Mouse (Mus musculus): ENCODE measurements around the gene Hmgxb4. TPM values are rescaled to one million over a fixed set of nuclear protein-coding genes. Genes with fewer than 3 reads are reported as not detected.

Hmgxb4 gene
- polyA plus RNA-seq, 1 experiment, result 46.7 TPM

DNA sequence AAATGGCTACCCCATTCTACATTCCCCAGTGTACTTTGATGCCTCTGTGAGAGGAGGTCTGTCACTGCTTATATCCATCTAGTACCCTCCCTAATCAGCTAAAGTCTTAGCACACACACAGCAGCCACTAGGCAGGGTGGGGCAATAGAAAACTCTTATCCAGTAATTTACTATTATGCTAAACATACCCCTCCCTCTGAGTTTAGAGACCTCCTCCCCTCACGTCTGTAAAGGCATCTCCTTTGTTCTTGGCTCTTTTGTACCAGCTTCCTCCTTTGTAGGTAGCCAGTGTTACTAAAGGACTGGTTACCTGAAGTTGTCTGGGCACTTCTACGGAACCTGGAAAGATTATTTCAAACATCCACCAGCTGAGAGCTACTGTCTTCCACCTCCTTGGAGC lies 22.8 kb downstream of the Hmgxb4 start:
- Histone ChIP-seq H3K4me1 (ENCODE audit: control insufficient read depth, insufficient read depth, low read length) (peaks cover 5% of the 10 kb centered on the region), H3K27ac (ENCODE audit: insufficient read depth, low read length) (no peak overlapping the region), H3K4me3 (ENCODE audit: insufficient read depth, low read length) (no peak overlapping the region)
- TF ChIP-seq POLR2A (IDR thresholded peaks at IDR 0.05; ENCODE audit: low read depth, low read length), result no peak
- TF ChIP-seq CTCF (IDR thresholded peaks at IDR 0.05; ENCODE audit: borderline replicate concordance, insufficient read depth, low read length), result no peak

DNA sequence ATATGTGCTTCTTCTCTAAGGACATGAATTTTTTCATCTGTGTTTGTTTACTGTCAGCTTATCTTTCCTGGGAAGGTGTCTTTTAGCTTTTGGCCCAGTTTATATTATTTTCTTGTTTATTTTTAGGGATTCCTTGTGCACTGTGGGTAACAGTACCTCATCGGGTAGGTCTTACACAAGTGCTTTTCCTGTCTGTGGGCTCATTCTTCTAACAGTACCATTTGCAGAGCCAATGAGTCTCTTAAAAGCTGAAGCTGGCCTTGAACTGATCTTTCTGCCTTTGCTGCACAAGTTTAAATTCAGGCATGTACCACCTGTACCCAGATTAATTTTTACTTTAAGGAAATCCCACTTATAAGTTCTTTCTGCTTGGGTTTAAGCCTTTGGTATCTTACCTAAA lies 23.3 kb downstream of the Hmgxb4 start:
- Histone ChIP-seq H3K4me1 (ENCODE audit: control insufficient read depth, insufficient read depth, low read length) (peaks cover 5% of the 10 kb centered on the region), H3K27ac (ENCODE audit: insufficient read depth, low read length) (no peak overlapping the region), H3K4me3 (ENCODE audit: insufficient read depth, low read length) (no peak overlapping the region)
- TF ChIP-seq CTCF (IDR thresholded peaks at IDR 0.05; ENCODE audit: borderline replicate concordance, insufficient read depth, low read length) (no peak), POLR2A (IDR thresholded peaks at IDR 0.05; ENCODE audit: low read depth, low read length) (no peak)

DNA sequence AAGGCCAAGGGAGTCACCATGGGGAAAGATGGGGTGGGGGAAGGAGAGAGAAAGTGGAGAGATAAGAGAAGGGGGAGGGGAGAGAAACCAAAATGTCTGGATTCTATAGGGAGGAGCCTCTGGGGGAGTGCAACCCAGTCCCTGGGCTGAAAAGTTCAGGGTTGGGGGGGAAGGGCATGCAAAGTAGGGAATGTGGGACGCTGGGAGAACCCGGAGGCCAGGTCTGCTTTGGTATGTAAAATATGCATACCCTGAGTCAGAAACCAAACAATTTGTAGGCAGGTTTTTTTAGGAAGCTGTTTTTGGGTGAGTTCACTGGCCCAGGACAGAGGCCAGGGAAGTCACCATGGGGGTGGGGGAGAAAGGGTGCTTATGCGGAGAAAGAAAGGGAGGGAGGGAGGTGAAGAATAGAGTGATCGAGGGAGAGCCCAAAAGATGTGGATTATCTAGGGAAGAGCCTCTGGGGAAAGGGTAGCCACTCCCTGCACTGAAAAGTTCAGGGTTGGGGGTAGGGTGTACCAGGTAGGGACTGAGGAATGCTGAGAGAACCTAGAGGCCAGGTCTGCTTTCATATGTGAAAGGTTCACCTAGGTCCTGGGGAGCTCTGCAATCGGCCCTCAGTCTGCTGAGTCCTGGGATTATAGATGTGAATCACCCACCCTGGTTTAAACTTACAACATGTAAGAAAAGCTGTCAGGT lies 25.3 kb downstream of the Hmgxb4 start:
- H3K4me3 ChIP-seq (ENCODE audit: insufficient read depth, low read length), result no peak overlapping the region
- H3K27ac ChIP-seq (ENCODE audit: insufficient read depth, low read length), result peak overlapping the region; percentile 56
- no peak for TF ChIP-seq CTCF (IDR thresholded peaks at IDR 0.05; ENCODE audit: borderline replicate concordance, insufficient read depth, low read length)
- no peak for TF ChIP-seq POLR2A (IDR thresholded peaks at IDR 0.05; ENCODE audit: low read depth, low read length)
- H3K4me1 ChIP-seq (ENCODE audit: control insufficient read depth, insufficient read depth, low read length), result peaks cover 5% of the 10 kb centered on the region

DNA sequence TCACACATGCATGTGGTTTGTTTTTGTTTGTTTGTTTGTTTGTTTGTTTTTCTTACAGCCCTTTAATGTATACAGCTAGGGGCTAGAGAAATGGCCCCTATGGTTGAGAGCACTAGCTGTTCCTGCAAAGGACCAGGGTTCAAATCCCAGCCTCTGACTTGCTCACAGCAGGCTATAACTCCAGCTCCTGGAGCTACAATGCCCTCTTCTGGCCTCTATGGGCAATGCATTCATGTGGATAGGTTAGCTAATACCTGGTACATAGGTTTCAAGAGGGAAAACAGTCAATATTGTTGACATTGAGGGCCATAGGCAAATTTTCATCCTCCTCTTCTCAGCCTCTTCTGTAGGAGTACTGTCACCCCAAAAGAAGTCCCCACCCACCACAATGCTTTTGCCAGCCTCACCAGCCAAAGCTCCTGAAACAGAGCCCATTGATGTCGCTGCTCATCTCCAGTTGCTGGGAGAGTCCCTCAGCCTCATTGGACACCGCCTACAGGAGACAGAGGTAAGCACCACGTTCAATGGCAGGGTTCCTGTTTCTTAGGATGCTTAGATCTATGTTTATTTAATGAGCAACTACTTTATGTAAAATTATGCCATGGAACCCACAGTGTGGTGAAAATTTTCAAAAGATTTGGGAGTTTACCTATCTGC lies 30.6 kb downstream of the Hmgxb4 start:
- TF ChIP-seq POLR2A (IDR thresholded peaks at IDR 0.05; ENCODE audit: low read depth, low read length) (no peak), CTCF (IDR thresholded peaks at IDR 0.05; ENCODE audit: borderline replicate concordance, insufficient read depth, low read length) (no peak)
- Histone ChIP-seq H3K4me3 (ENCODE audit: insufficient read depth, low read length) (no peak overlapping the region), H3K4me1 (ENCODE audit: control insufficient read depth, insufficient read depth, low read length) (peaks cover 1% of the 10 kb centered on the region; the same call in 1 of the 2 replicates), H3K27ac (ENCODE audit: insufficient read depth, low read length) (no peak overlapping the region)

DNA sequence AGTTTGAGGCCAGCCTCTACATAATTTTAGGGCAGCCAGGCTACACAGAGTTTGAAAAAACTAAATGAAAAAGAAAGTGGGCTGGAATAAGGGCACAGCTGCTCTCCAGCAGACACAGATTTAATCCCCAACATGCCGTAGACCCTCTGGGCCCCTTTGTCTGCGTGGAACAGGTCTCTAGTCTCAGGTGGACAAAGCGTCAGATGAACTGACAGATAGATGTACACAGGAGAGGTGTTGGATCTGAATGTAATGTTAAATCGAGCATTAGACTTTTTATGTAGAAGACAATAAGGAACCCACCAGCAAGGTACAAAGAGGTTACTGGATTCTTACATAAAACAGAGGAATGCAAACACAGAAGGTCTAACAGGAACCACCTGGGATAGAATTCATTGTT lies 32.7 kb downstream of the Hmgxb4 start:
- H3K27ac ChIP-seq (ENCODE audit: insufficient read depth, low read length), result no peak overlapping the region
- no peaks in the 10 kb centered on the region for H3K4me1 ChIP-seq (ENCODE audit: control insufficient read depth, insufficient read depth, low read length)
- no peak overlapping the region for H3K4me3 ChIP-seq (ENCODE audit: insufficient read depth, low read length)
- TF ChIP-seq POLR2A (IDR thresholded peaks at IDR 0.05; ENCODE audit: low read depth, low read length), result no peak
- no peak for TF ChIP-seq CTCF (IDR thresholded peaks at IDR 0.05; ENCODE audit: borderline replicate concordance, insufficient read depth, low read length)

DNA sequence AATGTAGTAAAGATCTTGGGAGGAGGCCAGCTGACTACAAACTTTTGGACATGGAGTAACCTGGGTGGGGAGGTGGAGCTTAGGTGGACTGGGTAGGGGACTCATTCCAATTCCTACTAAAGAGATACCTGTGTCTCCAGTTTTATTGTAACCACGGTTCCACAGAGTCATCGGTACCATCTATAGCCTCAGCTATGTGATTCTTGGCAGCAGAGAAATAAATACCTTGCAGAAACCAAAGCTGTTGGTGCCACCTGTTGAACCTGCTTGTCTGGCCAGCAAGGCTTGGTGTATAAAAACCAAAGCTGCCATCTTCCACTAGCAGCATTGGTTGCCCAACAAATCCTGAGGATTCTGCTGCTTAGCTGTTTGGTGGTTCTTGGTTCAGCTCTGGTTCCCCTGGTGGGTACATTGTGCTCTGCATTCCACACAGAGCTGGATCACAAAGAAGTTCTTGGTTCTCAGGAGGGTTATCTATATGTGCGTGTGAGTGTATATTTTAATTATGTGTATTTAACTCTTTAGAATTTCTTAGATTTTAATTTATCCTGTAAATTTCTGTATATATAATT lies 37.4 kb downstream of the Hmgxb4 start:
- Histone ChIP-seq H3K4me3 (ENCODE audit: insufficient read depth, low read length) (no peak overlapping the region), H3K4me1 (ENCODE audit: control insufficient read depth, insufficient read depth, low read length) (peaks cover 7% of the 10 kb centered on the region), H3K27ac (ENCODE audit: insufficient read depth, low read length) (no peak overlapping the region)
- TF ChIP-seq POLR2A (IDR thresholded peaks at IDR 0.05; ENCODE audit: low read depth, low read length) (no peak), CTCF (IDR thresholded peaks at IDR 0.05; ENCODE audit: borderline replicate concordance, insufficient read depth, low read length) (no peak)

DNA sequence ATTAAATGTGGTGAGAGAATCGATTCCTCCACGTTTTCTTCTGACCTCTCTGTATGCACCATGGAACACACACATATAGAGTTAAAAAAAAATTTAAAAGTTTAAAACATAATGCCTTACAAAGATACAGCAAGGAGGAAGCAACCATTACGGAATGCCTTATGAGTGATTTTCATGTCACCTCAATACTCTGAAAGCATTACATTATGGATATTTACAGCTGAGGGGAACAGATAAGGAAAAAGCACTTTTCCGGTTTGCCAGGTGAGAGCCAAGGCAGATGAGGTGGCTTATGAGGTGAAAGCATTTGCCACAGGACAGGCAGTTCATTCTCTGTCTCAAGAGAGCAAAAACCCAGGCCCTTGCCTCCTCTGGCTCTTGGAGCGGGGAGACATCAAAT lies 39.8 kb downstream of the Hmgxb4 start:
- H3K4me3 ChIP-seq (ENCODE audit: insufficient read depth, low read length), result no peak overlapping the region
- H3K27ac ChIP-seq (ENCODE audit: insufficient read depth, low read length), result no peak overlapping the region; the same call in 1 of the 2 replicates
- peaks cover 7% of the 10 kb centered on the region for H3K4me1 ChIP-seq (ENCODE audit: control insufficient read depth, insufficient read depth, low read length)
- TF ChIP-seq CTCF (IDR thresholded peaks at IDR 0.05; ENCODE audit: borderline replicate concordance, insufficient read depth, low read length) (no peak), POLR2A (IDR thresholded peaks at IDR 0.05; ENCODE audit: low read depth, low read length) (no peak)

DNA sequence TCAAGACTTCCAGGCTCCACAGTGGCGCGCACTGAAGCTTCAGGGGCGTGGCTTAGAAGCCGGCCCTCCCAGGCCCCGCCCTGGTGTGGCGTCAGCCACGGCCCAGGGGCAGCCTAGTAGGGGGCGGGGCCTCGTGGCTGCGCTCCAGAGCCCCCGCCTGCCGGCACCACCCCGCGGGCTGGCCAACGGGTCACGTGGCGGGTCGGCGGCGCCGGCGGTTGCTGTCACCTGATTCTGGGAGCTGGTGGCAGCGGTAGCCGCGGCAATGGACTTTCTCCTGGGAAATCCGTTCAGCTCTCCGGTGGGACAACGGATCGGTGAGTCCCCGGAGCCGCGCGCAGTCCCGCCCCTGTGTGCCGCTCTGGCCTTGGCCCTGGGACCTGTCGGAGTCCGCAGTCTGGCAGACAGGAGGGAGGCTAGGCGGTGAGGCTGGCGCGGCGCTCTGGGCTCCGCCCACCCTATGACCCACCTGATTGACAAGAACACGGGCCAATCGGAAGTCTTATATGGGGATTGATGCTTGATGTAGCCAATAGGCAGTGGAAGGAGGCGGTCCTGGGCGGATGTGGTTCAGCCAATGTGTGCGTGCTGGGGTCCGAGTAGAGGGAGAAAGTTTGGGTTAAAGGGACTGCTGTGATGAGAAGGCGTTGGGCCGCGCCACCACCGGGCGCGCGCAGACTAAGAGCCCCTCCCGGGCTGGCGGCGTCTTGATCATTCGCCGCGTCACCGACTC lies 40.5 kb downstream of the Hmgxb4 start, which contains the start of gene Tom1:
Gene Tom1 (plus strand): TSS at position 195 of the 733 bp plus-strand sequence.
- H3K27ac ChIP-seq (ENCODE audit: insufficient read depth, low read length), result peak within 1 kb of the TSS; percentile 59
- TF ChIP-seq POLR2A (IDR thresholded peaks at IDR 0.05; ENCODE audit: low read depth, low read length) (peak; percentile 70), CTCF (IDR thresholded peaks at IDR 0.05; ENCODE audit: borderline replicate concordance, insufficient read depth, low read length) (no peak)
- H3K4me3 ChIP-seq (ENCODE audit: insufficient read depth, low read length), result peak within 1 kb of the TSS; percentile 68
- peaks cover 7% of the 10 kb centered on the region for H3K4me1 ChIP-seq (ENCODE audit: control insufficient read depth, insufficient read depth, low read length)

DNA sequence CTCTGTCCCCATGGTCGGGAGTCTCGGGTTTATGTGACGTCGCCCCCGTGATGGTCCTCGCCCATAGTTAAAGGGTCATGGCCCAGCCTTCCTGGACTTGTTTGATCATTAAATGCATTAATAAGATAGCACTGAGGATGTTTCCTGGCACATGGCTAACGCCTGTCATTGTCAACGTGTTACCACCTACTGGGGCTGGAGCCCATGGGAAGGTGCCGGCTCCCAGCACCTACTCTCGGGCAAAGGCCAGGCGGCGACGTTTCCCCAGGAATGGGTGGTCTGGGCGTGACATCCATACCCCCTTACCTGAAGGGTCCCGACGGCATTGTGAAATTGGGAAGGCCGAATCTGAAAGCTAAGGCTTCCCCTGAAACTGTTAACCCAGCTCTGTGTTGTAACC lies 41.1 kb downstream of the Hmgxb4 start:
- TF ChIP-seq POLR2A (IDR thresholded peaks at IDR 0.05; ENCODE audit: low read depth, low read length) (no peak), CTCF (IDR thresholded peaks at IDR 0.05; ENCODE audit: borderline replicate concordance, insufficient read depth, low read length) (no peak)
- Histone ChIP-seq H3K27ac (ENCODE audit: insufficient read depth, low read length) (peak overlapping the region; percentile 21; the same call in 1 of the 2 replicates), H3K4me3 (ENCODE audit: insufficient read depth, low read length) (peak overlapping the region; percentile 68), H3K4me1 (ENCODE audit: control insufficient read depth, insufficient read depth, low read length) (peaks cover 7% of the 10 kb centered on the region)
